Mouse (Mus musculus) intestine, postnatal 0 days (tissue): Measurements from ENCODE around the gene Dcakd. TPM values are rescaled to one million over a fixed set of nuclear protein-coding genes. Genes with fewer than 3 reads are reported as not detected.

ENCODE experiments used
- ATAC-seq: fragments of 200-750 bp; cut with Nextera tagmentation; 2 replicates; pipeline ENCODE4 v1.8.0; 2017; ENCODE audit warnings: mild to moderate bottlenecking, moderate TSS enrichment, moderate library complexity
- H3K27ac ChIP-seq: fragments of 300-500 bp; sonication (generic); 2 replicates; pipeline ENCODE4 v1.5.1; 2014; ENCODE audit warnings: mild to moderate bottlenecking, low read depth, low read length, moderate library complexity
- H3K27me3 ChIP-seq: fragments of 300-500 bp; sonication (generic); replicated peaks from 2 replicates; pipeline ENCODE4 v1.6.1; 2014; ENCODE audit warnings: low read length, mixed read lengths; ENCODE audit not compliant: control insufficient read depth, insufficient read depth
- H3K36me3 ChIP-seq: fragments of 300-500 bp; sonication (generic); 2 replicates; pipeline ENCODE4 v1.6.1; 2014; ENCODE audit warnings: mild to moderate bottlenecking, moderate library complexity; ENCODE audit not compliant: control insufficient read depth, insufficient read depth
- H3K4me1 ChIP-seq: fragments of 300-500 bp; sonication (generic); replicated peaks from 2 replicates; pipeline ENCODE4 v1.6.1; 2014; ENCODE audit warnings: antibody characterized with exemption, low read length, mixed read lengths; ENCODE audit not compliant: control insufficient read depth, insufficient read depth
- H3K4me2 ChIP-seq: fragments of 300-500 bp; sonication (generic); replicated peaks from 2 replicates; pipeline ENCODE4 v1.6.1; 2014; ENCODE audit warnings: low read depth, mild to moderate bottlenecking, moderate library complexity
- H3K4me3 ChIP-seq: fragments of 300-500 bp; sonication (generic); 2 replicates; pipeline ENCODE4 v1.5.1; 2014; ENCODE audit warnings: low read depth, low read length
- H3K9ac ChIP-seq: fragments of 300-500 bp; sonication (generic); 2 replicates; pipeline ENCODE4 v1.6.1; 2014; ENCODE audit warnings: mild to moderate bottlenecking, low read depth, low read length
- H3K9me3 ChIP-seq: fragments of 300-500 bp; sonication (generic); 2 replicates; pipeline ENCODE4 v1.6.1; 2016; ENCODE audit warnings: mixed run types; ENCODE audit not compliant: control insufficient read depth
- CTCF ChIP-seq: sonication (generic); IDR thresholded peaks from 2 replicates; pipeline ENCODE4 v1.5.1; 2016; ENCODE audit warnings: low read depth, mild to moderate bottlenecking, control low read depth, antibody characterized with exemption, moderate library complexity
- WGBS: fragments of 180-500 bp; shearing (Covaris S2); extraction: QIAGEN DNeasy Blood & Tissue Kit; methylation state at CpG from one replicate; pipeline ENCODE4 v1.1.7; 2014; 5-methylcytosine and 5-hydroxymethylcytosine counted together
- polyA plus RNA-seq: library from polyadenylated mRNA; unstranded; fragments of >200 nt; fragmentation: Nextera tagmentation; extraction: Ambion mirVana; gene quantifications from 2 replicates; pipeline ENCODE4 v1.2.1, GENCODE M21; 2015

Dcakd gene
- polyA plus RNA-seq, 1 experiment from 2014 or later: 45.9 TPM

DNA sequence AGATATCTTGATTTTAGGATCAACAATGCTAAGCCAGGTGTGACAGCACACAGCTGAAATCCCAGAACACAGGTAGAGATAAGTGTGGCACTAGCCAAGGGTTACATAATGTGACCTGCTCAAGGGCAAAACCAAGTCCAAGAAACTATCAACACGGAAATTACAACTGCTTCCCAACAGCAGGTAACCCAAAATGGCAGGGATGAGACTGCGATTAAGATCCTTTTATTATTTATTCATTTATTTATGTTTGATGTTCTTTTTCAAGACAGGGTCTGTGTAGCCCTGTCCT, 17.0 kb downstream of the Dcakd start:
- H3K9ac ChIP-seq: no peak overlapping the region
- no peak overlapping the region for H3K4me2 ChIP-seq
- no peaks in the 10 kb centered on the region for H3K27me3 ChIP-seq
- H3K4me1 ChIP-seq: no peaks in the 10 kb centered on the region
- WGBS: 68% methylated on average over 2 of the region's 2 CpGs
- no peak overlapping the region for H3K27ac ChIP-seq
- H3K4me3 ChIP-seq: no peak overlapping the region
- no peaks in the 10 kb centered on the region for H3K9me3 ChIP-seq
- no peak for TF ChIP-seq CTCF
- H3K36me3 ChIP-seq: no peaks in the 10 kb centered on the region
- ATAC-seq: 0 out of 2 replicates have a peak, but pooled peaks have one; percentile 14

DNA sequence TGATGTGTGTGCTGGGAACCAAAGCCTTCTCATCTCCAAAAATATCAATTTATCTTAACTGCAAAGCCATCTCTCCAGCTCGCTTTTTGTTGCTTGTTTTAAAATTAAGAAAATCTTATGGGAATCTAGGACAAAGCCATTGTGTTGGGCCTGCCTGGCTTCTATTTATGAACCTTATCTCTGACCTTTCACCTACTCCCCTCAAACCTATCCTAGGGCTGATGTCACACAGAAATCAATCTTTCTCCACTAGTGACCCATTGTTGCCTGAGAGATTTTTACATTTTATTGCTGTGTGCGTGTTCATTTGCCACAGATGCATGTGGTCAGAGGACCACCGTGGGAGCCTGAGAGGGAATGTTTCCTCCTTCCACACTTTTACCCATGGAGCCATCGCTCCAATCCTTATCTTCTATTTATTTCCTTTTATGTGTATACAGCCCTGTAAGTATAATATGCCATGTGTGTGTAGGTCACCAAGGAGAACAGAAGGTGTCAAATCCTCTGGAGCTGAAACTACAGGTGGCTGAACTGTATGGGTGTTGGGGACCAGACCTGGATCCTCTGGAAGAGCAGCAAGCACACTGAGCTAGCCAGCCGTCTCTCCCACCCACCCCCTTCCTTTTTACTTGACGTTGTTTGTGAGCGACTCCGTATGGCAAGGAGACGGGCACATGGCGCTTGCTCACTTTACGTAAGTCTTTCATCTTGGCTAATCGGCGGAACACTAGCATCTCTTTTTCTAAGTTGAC, 17.5 kb downstream of the Dcakd start:
- Histone ChIP-seq H3K9ac (no peak overlapping the region), H3K4me1 (no peaks in the 10 kb centered on the region), H3K4me3 (no peak overlapping the region), H3K27ac (no peak overlapping the region), H3K36me3 (no peaks in the 10 kb centered on the region), H3K9me3 (no peaks in the 10 kb centered on the region), H3K4me2 (no peak overlapping the region; the same call in 1 of the 2 replicates), H3K27me3 (no peaks in the 10 kb centered on the region)
- no peak for TF ChIP-seq CTCF
- ATAC-seq: peak; percentile 49; the same call in 1 of the 2 replicates
- WGBS: 54% methylated on average over 13 of the region's 13 CpGs

DNA sequence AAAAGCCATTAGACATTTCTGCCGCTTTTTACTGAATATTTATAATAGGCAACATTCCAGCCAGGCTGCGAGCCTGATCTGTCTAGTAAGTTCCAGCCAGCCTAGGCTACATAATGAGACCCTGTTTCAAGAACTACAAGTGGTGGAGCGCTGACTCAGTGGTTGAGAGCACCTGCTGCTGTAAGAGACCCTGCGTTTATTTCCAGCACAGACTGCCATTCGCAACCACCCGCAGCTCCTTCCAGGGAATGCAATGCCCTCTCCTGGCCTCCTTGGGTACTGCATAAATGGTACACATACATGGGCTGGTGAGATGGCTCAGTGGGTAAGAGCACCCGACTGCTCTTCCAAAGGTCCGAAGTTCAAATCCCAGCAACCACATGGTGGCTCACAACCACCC, 18.9 kb downstream of the Dcakd start:
- no peak overlapping the region for H3K4me3 ChIP-seq
- no peak overlapping the region for H3K4me2 ChIP-seq
- no peak overlapping the region for H3K27ac ChIP-seq
- no peaks in the 10 kb centered on the region for H3K27me3 ChIP-seq
- no peaks in the 10 kb centered on the region for H3K9me3 ChIP-seq
- H3K4me1 ChIP-seq: no peaks in the 10 kb centered on the region
- no peaks in the 10 kb centered on the region for H3K36me3 ChIP-seq
- ATAC-seq: no peak
- H3K9ac ChIP-seq: no peak overlapping the region
- TF ChIP-seq CTCF: peak; percentile 65
- WGBS: 83% methylated on average over 8 of the region's 8 CpGs

DNA sequence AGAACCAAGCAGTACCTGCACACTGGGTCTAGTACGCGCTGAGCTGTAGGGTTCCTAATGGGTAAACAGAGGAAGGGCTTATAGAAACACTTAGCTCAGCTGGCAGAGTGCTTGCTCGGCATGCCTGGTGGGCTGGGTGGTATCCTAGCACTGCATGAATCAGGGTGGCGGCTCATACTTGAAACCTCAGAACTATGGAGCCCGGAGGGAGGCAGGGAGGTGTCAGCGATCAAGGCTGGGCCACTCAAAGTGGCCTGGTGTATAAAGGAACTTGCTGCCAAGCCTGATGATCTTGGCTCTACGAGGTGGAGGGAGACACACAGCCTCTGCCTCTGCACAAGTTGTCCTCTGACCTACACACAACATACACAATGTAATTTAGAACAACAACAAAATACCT, 19.6 kb downstream of the Dcakd start:
- no peaks in the 10 kb centered on the region for H3K27me3 ChIP-seq
- no peak overlapping the region for H3K4me3 ChIP-seq
- no peak overlapping the region for H3K9ac ChIP-seq
- H3K9me3 ChIP-seq: no peaks in the 10 kb centered on the region
- no peaks in the 10 kb centered on the region for H3K4me1 ChIP-seq
- WGBS: 70% methylated on average over 7 of the region's 7 CpGs
- no peak overlapping the region for H3K4me2 ChIP-seq
- H3K36me3 ChIP-seq: no peaks in the 10 kb centered on the region
- ATAC-seq: no peak
- H3K27ac ChIP-seq: no peak overlapping the region
- TF ChIP-seq CTCF: no peak

DNA sequence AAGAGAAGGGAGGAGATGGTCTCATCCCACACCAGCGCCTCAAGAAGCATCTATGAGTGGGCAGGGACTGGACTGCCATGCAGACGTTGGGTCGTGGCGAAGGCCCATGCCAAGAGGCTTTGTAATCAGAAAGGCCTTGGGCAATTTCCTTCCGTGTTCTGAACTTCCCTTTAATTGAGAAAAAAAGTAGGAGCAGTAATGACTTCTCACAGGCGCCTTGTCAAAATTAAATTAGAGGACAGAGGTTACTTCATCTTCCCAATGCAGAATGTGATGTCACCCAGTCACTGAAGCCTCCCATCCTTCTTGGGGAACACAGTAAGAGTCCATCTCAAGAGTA, 21.2 kb downstream of the Dcakd start:
- no peaks in the 10 kb centered on the region for H3K27me3 ChIP-seq
- no peak overlapping the region for H3K9ac ChIP-seq
- H3K9me3 ChIP-seq: no peaks in the 10 kb centered on the region
- H3K4me3 ChIP-seq: no peak overlapping the region
- no peak overlapping the region; the same call in 1 of the 2 replicates for H3K4me2 ChIP-seq
- WGBS: 52% methylated on average over 6 of the region's 6 CpGs
- TF ChIP-seq CTCF: no peak
- H3K36me3 ChIP-seq: no peaks in the 10 kb centered on the region
- no peak overlapping the region for H3K27ac ChIP-seq
- ATAC-seq: 0 out of 2 replicates have a peak, but pooled peaks have one; percentile 18
- no peaks in the 10 kb centered on the region for H3K4me1 ChIP-seq

DNA sequence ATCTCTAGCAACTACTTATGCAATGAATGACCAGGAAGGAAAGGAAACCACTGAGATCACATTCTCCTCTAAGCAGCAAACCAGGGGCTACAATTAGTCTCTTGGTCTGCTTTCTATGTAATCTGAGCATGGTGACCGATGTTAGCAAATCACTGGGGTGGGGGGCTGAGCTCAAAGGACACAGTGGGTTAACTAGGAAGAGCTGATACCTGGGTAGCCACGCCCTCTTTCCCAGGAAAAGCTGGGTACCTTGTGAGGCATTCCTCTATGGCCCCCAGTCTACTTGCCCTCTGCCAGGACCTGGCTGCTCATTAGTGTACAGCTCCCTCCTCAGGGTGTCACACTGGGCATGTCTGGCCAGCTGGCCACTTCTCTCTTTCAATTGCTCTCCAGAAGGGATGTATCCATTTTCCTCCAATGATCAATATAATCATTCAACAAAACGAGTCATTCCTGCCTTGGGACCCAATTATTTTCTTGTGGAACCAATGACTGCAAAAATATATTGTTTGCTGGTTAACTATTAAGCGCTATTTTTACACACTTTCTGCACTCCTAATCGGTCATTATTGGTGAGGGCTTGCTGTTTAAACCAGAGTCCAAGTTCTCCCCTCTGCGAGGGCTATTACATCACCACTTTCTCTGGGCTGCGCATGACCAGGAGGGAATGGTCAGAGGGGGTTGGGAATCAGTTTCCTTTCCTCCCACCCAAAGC, 21.7 kb downstream of the Dcakd start:
- 0 out of 2 replicates have a peak, but pooled peaks have one; percentile 22 for ATAC-seq
- Histone ChIP-seq H3K4me3 (no peak overlapping the region), H3K36me3 (no peaks in the 10 kb centered on the region), H3K9me3 (no peaks in the 10 kb centered on the region), H3K4me1 (no peaks in the 10 kb centered on the region), H3K4me2 (no peak overlapping the region; the same call in 1 of the 2 replicates), H3K9ac (no peak overlapping the region), H3K27ac (no peak overlapping the region), H3K27me3 (no peaks in the 10 kb centered on the region)
- 52% methylated on average over 7 of the region's 7 CpGs for WGBS
- no peak for TF ChIP-seq CTCF
